Mouse (Mus musculus) E14TG2a.4 (cell line): ENCODE data around the gene Tada3.

ENCODE experiments used
- H3K27me3 ChIP-seq: 2 replicates; pipeline ENCODE4 v1.6.1; 2014; ENCODE audit warnings: low read length, control low read depth; ENCODE audit not compliant: insufficient read depth
- H3K36me3 ChIP-seq: 2 replicates; pipeline ENCODE4 v1.6.1; 2014; ENCODE audit warnings: low read length, control low read depth; ENCODE audit not compliant: insufficient read depth
- H3K4me1 ChIP-seq: replicated peaks from 2 replicates; pipeline ENCODE4 v1.6.1; 2014; ENCODE audit warnings: low read depth, low read length, control low read depth
- H3K4me3 ChIP-seq: replicated peaks from 2 replicates; pipeline ENCODE4 v1.5.1; 2014; ENCODE audit warnings: mild to moderate bottlenecking, low read length
- H3K9me3 ChIP-seq: 2 replicates; pipeline ENCODE4 v1.6.1; 2014; ENCODE audit warnings: low read length, control low read depth
- CTCF ChIP-seq: conservative IDR thresholded peaks from 2 replicates; pipeline ENCODE4 v1.5.1; 2014; ENCODE audit warnings: low read length
- NANOG ChIP-seq: IDR thresholded peaks from 2 replicates; pipeline ENCODE4 v1.6.1; 2014; ENCODE audit warnings: borderline replicate concordance, low read length, mixed read lengths
- POU5F1 ChIP-seq: IDR thresholded peaks from 2 replicates; pipeline ENCODE4 v1.6.1; 2014; ENCODE audit warnings: low read length, borderline replicate concordance

Gene Tada3

GRCm38 (mm10) chr6:113377496-113378385 is at the start of gene Tada3, which contains the start of gene Arpc4:
Tada3 (minus strand) TSS chr6:113377883.
Arpc4 (plus strand) TSS chr6:113378115.
- Histone ChIP-seq H3K27me3 (no peaks in the 10 kb centered on the region), H3K36me3 (peaks cover 70% of the 10 kb centered on the region)
- TF ChIP-seq CTCF, result no peak
- no peak for TF ChIP-seq POU5F1
- TF ChIP-seq NANOG, result no peak

GRCm38 (mm10) chr6:113427397-113427796 is 49.7 kb upstream of the Tada3 start:
- Histone ChIP-seq H3K9me3 (no peaks in the 10 kb centered on the region), H3K36me3 (no peaks in the 10 kb centered on the region), H3K4me3 (no peak overlapping the region), H3K27me3 (peaks cover 14% of the 10 kb centered on the region; the same call in 1 of the 2 replicates), H3K4me1 (peaks cover 16% of the 10 kb centered on the region)
- TF ChIP-seq CTCF (peak; percentile 97), POU5F1 (no peak)

More at GRCm38 (mm10) chr6:113377496-113378385, at the start of gene Tada3, which contains the start of gene Arpc4:
- H3K4me1 ChIP-seq, result peaks cover 63% of the 10 kb centered on the region
- no peaks in the 10 kb centered on the region for H3K9me3 ChIP-seq
- H3K4me3 ChIP-seq, result peak within 1 kb of the TSS; percentile 100

GRCm38 (mm10) chr6:113426696-113427095 is 49.0 kb upstream of the Tada3 start:
- H3K36me3 ChIP-seq, result no peaks in the 10 kb centered on the region
- H3K27me3 ChIP-seq, result peaks cover 14% of the 10 kb centered on the region; the same call in 1 of the 2 replicates
- H3K9me3 ChIP-seq, result no peaks in the 10 kb centered on the region
- no peak overlapping the region for H3K4me3 ChIP-seq
- peaks cover 12% of the 10 kb centered on the region for H3K4me1 ChIP-seq
- TF ChIP-seq POU5F1 (no peak), CTCF (no peak), NANOG (no peak)

GRCm38 (mm10) chr6:113424187-113424586 is 46.5 kb upstream of the Tada3 start:
- Histone ChIP-seq H3K36me3 (no peaks in the 10 kb centered on the region), H3K27me3 (peaks cover 12% of the 10 kb centered on the region; the same call in 1 of the 2 replicates), H3K4me1 (peaks cover 25% of the 10 kb centered on the region), H3K4me3 (no peak overlapping the region), H3K9me3 (no peaks in the 10 kb centered on the region)
- no peak for TF ChIP-seq POU5F1
- TF ChIP-seq CTCF, result no peak
- no peak for TF ChIP-seq NANOG

- TF ChIP-seq CTCF (no peak), NANOG (no peak), POU5F1 (no peak)
- Histone ChIP-seq H3K4me3 (no peak overlapping the region), H3K4me1 (peaks cover 28% of the 10 kb centered on the region), H3K9me3 (no peaks in the 10 kb centered on the region), H3K36me3 (no peaks in the 10 kb centered on the region), H3K27me3 (peaks cover 5% of the 10 kb centered on the region; the same call in 1 of the 2 replicates)
These were observed 45.3 kb upstream of the Tada3 start for GRCm38 (mm10) chr6:113423000-113423399.

GRCm38 (mm10) chr6:113419199-113419587 is 41.5 kb upstream of the Tada3 start, which contains the start of gene Rpusd3:
Rpusd3 (minus strand) TSS chr6:113419340.
- TF ChIP-seq NANOG, result no peak

GRCm38 (mm10) chr6:113418441-113419198 is 40.9 kb upstream of the Tada3 start:
- Histone ChIP-seq H3K4me3 (peak overlapping the region; percentile 84), H3K36me3 (peaks cover 36% of the 10 kb centered on the region), H3K9me3 (no peaks in the 10 kb centered on the region), H3K4me1 (peaks cover 51% of the 10 kb centered on the region), H3K27me3 (no peaks in the 10 kb centered on the region)
- TF ChIP-seq CTCF (no peak), NANOG (no peak), POU5F1 (no peak)

More at GRCm38 (mm10) chr6:113419199-113419587, 41.5 kb upstream of the Tada3 start, which contains the start of gene Rpusd3:
- Histone ChIP-seq H3K36me3 (peaks cover 35% of the 10 kb centered on the region), H3K9me3 (no peaks in the 10 kb centered on the region), H3K27me3 (no peaks in the 10 kb centered on the region), H3K4me1 (peaks cover 45% of the 10 kb centered on the region), H3K4me3 (peak within 1 kb of the TSS; percentile 84)

- Histone ChIP-seq H3K4me1 (peaks cover 69% of the 10 kb centered on the region), H3K36me3 (peaks cover 36% of the 10 kb centered on the region), H3K4me3 (no peak overlapping the region), H3K27me3 (no peaks in the 10 kb centered on the region), H3K9me3 (no peaks in the 10 kb centered on the region)
- no peak for TF ChIP-seq CTCF
- TF ChIP-seq POU5F1, result no peak
- TF ChIP-seq NANOG, result no peak
These were observed 38.7 kb upstream of the Tada3 start for GRCm38 (mm10) chr6:113416416-113416815.
